Mouse (Mus musculus) heart, postnatal 0 days (tissue): ENCODE data around the gene Maml2.

Experiments
- CTCF ChIP-seq: IDR thresholded peaks from 2 replicates; pipeline ENCODE4 v1.5.1; 2016; ENCODE audit warnings: antibody characterized with exemption, control low read depth, low read depth
- EP300 ChIP-seq: IDR thresholded peaks from 2 replicates; pipeline ENCODE4 v1.6.1; 2016; ENCODE audit warnings: antibody characterized with exemption, low read depth

DNA sequence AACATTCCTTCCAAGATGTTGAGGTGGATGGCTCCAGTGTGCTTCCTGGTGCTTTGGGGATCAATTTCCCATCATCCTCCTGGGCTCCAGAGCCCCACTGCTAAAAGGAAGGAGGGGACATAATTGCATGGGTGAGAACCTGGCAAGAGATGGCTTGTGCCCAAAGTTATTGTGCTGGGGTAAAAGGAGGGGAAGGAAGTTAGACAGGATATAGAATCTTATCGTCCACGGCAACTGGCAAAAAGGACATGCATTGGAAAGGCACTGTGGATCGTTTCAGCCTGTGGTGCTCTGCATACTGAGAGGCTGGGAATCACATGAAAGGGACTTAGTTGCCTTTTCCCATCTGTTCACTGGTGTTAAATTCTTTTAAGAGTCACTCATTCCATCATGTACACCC lies 252.2 kb downstream of the Maml2 start:
- TF ChIP-seq CTCF (no peak), EP300 (no peak)
